Mouse (Mus musculus) liver, adult 2 months (tissue): ENCODE measurements around the gene Rab4a. TPM values are rescaled to one million over a fixed set of nuclear protein-coding genes. Genes with fewer than 3 reads are reported as not detected.
A peak's percentile ranks its signal among the peaks of the same experiment; 100 is the strongest.

Experiments
- DNase-seq: peaks from one replicate; pipeline ENCODE4 v3.0.0-alpha.2; 2011; ENCODE audit warnings: low read depth, low spot score; ENCODE audit errors: extremely low read depth
- H3K27ac ChIP-seq: fragments of 200-500 bp; replicated peaks from 2 replicates; pipeline ENCODE4 v1.5.1; 2012; ENCODE audit warnings: low read depth, mild to moderate bottlenecking, control low read depth, inconsistent platforms, low read length; ENCODE audit not compliant: insufficient read depth
- H3K27me3 ChIP-seq: fragments of 200-500 bp; 2 replicates; pipeline ENCODE4 v1.6.1; 2012; ENCODE audit warnings: mild to moderate bottlenecking, moderate library complexity, low read length, inconsistent platforms; ENCODE audit not compliant: control insufficient read depth, insufficient read depth
- H3K36me3 ChIP-seq: fragments of 200-500 bp; 2 replicates; pipeline ENCODE4 v1.6.1; 2012; ENCODE audit warnings: low read length, inconsistent platforms; ENCODE audit not compliant: control insufficient read depth, insufficient read depth
- H3K4me1 ChIP-seq: fragments of 200-500 bp; 2 replicates; pipeline ENCODE4 v1.6.1; 2011; ENCODE audit warnings: low read length; ENCODE audit not compliant: control insufficient read depth, insufficient read depth
- H3K4me3 ChIP-seq: fragments of 200-500 bp; 2 replicates; pipeline ENCODE4 v1.5.1; 2011; ENCODE audit warnings: low read depth, mild to moderate bottlenecking, control low read depth, low read length, moderate library complexity; ENCODE audit not compliant: insufficient read depth
- H3K79me2 ChIP-seq: fragments of 200-500 bp; 2 replicates; pipeline ENCODE4 v1.6.1; 2012; ENCODE audit warnings: inconsistent platforms, mild to moderate bottlenecking, low read length, moderate library complexity; ENCODE audit not compliant: control insufficient read depth, insufficient read depth
- H3K9ac ChIP-seq: fragments of 200-500 bp; 2 replicates; pipeline ENCODE4 v1.6.1; 2012; ENCODE audit warnings: low read depth, mild to moderate bottlenecking, control low read depth, inconsistent platforms, low read length
- CTCF ChIP-seq: fragments of 200-500 bp; IDR thresholded peaks from 2 replicates; pipeline ENCODE4 v1.5.1; 2011; ENCODE audit warnings: low read depth, low read length, control low read depth
- POLR2A ChIP-seq: fragments of 200-500 bp; IDR thresholded peaks from 2 replicates; pipeline ENCODE4 v1.6.1; 2011; ENCODE audit warnings: low read length, control low read depth; ENCODE audit not compliant: insufficient read depth; ENCODE audit errors: extremely low read depth
- WGBS: fragments of 180-500 bp; shearing (Covaris S2); methylation state at CpG from one replicate; pipeline ENCODE4 v1.1.7; 2018; 5-methylcytosine and 5-hydroxymethylcytosine counted together
- polyA plus RNA-seq: library from polyadenylated mRNA; depleted of rRNA; stranded (reverse); fragments of >200 nt; gene quantifications from 2 replicates; pipeline ENCODE4 v1.2.3, GENCODE M21; 2012
- total RNA-seq: library from RNA; depleted of rRNA; stranded (reverse); fragments of >200 nt; gene quantifications from 2 replicates; pipeline ENCODE4 v1.2.3, GENCODE M21; 2014

Gene Rab4a
- total and polyA plus RNA-seq, 2 experiments, result 15.4 to 24.4 TPM

DNA sequence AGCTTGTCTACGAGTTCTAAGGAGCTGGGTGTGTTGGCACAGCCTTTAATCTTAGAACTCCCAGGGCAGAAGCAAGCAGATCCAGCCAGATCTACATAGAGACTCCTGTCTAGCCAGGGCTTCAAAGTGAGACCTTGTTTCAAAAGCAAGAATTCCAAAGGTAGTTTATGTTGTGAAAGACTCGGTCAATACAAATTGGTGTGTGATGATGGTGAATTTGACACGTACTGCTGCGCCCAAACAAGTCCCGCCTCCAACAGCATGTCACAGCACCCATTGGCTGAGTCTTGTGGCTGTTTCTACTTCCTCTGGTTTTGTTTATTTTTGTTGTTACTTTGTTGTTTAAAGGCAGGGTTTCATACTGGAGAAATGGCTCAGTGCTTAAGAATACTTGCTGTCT, 6.4 kb downstream of the Rab4a start:
- H3K79me2 ChIP-seq, result peaks cover 43% of the 10 kb centered on the region
- DNase-seq, result peak; percentile 98
- no peaks in the 10 kb centered on the region for H3K27me3 ChIP-seq
- no peak overlapping the region for H3K4me3 ChIP-seq
- WGBS, result 21% methylated on average over 5 of the region's 5 CpGs
- H3K9ac ChIP-seq, result no peak overlapping the region
- H3K27ac ChIP-seq, result peak overlapping the region; percentile 91
- H3K36me3 ChIP-seq, result no peaks in the 10 kb centered on the region
- peaks cover 47% of the 10 kb centered on the region for H3K4me1 ChIP-seq
- TF ChIP-seq CTCF (no peak), POLR2A (no peak)

GRCm38 (mm10) chr8:123813173-123813891, 7.5 kb downstream of the Rab4a start:
- TF ChIP-seq POLR2A (0 out of 2 replicates have a peak, but pooled peaks have one; percentile 16), CTCF (no peak)
- peak overlapping the region; percentile 34; the same call in 1 of the 2 replicates for H3K4me3 ChIP-seq
- peak overlapping the region; percentile 91 for H3K27ac ChIP-seq
- H3K4me1 ChIP-seq, result peaks cover 41% of the 10 kb centered on the region
- peak overlapping the region; percentile 50 for H3K9ac ChIP-seq
- no peaks in the 10 kb centered on the region for H3K36me3 ChIP-seq
- H3K79me2 ChIP-seq, result peaks cover 48% of the 10 kb centered on the region
- whole genome bisulfite sequencing, result 23% methylated on average over 16 of the region's 16 CpGs
- no peaks in the 10 kb centered on the region for H3K27me3 ChIP-seq
- DNase-seq, result peak; percentile 95

GRCm38 (mm10) chr8:123813892-123814266, 8.1 kb downstream of the Rab4a start:
- Histone ChIP-seq H3K9ac (peak overlapping the region; percentile 50), H3K36me3 (no peaks in the 10 kb centered on the region), H3K4me3 (peak overlapping the region; percentile 34; the same call in 1 of the 2 replicates), H3K4me1 (peaks cover 44% of the 10 kb centered on the region), H3K79me2 (peaks cover 51% of the 10 kb centered on the region), H3K27me3 (no peaks in the 10 kb centered on the region), H3K27ac (peak overlapping the region; percentile 91)
- TF ChIP-seq CTCF (no peak), POLR2A (no peak)
- WGBS, result 30% methylated on average over 4 of the region's 4 CpGs
- no peak for DNase-seq

DNA sequence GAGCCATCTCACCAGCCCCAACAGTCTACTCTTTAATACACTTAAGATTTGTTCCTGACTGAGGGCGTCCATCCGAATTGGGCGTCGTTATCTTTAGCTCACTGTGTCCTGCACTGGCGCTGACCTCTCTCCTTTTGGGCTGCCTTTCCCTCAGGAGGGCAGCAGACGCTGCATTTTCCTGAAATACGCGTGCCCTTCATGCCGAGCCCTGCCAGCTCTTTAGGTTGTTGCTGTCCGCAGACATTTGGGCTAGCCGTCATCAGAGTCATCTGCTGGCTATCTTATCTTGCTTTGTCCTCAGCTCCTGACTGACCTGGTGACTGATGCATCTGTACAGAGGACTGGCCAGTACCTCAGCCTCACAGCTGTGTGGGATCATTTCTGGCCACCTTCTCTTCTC, 9.5 kb downstream of the Rab4a start:
- no peak overlapping the region for H3K4me3 ChIP-seq
- no peak overlapping the region for H3K9ac ChIP-seq
- H3K27ac ChIP-seq, result no peak overlapping the region
- no peak for DNase-seq
- H3K4me1 ChIP-seq, result peaks cover 45% of the 10 kb centered on the region
- no peak for TF ChIP-seq CTCF
- no peak for TF ChIP-seq POLR2A
- H3K36me3 ChIP-seq, result no peaks in the 10 kb centered on the region
- H3K79me2 ChIP-seq, result peaks cover 42% of the 10 kb centered on the region
- H3K27me3 ChIP-seq, result no peaks in the 10 kb centered on the region
- 83% methylated on average over 11 of the region's 11 CpGs for WGBS

DNA sequence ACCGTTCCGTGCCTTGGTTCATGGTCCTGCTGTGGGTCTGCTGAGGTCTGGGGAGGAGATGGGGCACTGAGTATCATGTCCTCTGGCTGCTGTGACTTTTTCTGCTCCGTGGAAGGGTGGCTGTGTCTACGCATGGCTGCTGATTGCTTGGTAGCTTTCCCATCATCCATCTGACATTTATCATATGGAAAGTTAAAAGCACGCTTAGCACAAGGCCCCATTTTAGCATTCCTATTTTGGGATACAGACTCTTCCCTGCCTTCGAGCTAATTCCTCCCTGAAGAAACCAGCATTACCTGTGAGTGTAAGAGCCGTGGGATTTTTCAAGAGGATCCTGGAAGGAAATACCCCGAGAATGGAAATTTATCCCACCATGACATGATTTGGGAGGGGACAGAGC, 11.2 kb downstream of the Rab4a start:
- no peak overlapping the region for H3K9ac ChIP-seq
- H3K79me2 ChIP-seq, result peaks cover 36% of the 10 kb centered on the region; the same call in 1 of the 2 replicates
- H3K36me3 ChIP-seq, result no peaks in the 10 kb centered on the region
- TF ChIP-seq POLR2A (no peak), CTCF (no peak)
- H3K4me1 ChIP-seq, result peaks cover 45% of the 10 kb centered on the region
- no peak overlapping the region for H3K4me3 ChIP-seq
- 77% methylated on average over 8 of the region's 8 CpGs for WGBS
- DNase-seq, result no peak
- no peaks in the 10 kb centered on the region for H3K27me3 ChIP-seq
- H3K27ac ChIP-seq, result 0 out of 2 replicates have a peak overlapping the region, but pooled peaks have one; percentile 4

DNA sequence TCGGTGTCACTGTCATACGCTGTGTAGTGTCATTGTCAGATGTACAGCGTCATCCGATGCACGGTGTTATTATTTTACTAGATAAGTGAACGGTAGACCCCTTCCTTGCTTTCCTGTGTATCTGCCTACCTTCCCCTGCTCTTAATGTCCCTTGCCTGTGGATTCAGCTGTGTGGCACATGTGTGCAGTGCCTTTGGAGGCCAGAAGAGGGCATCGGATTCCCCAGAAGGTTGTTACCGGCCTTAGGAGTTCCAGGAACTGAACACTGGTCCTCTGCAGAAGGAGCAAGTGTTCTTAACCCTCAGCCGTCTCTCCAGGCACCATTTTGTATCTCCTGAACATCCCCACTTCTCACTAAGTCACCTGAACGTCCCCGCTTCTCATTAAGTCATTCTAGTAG, 12.0 kb downstream of the Rab4a start:
- DNase-seq, result no peak
- no peak overlapping the region for H3K27ac ChIP-seq
- H3K27me3 ChIP-seq, result no peaks in the 10 kb centered on the region
- H3K9ac ChIP-seq, result no peak overlapping the region
- H3K4me1 ChIP-seq, result peaks cover 44% of the 10 kb centered on the region
- H3K79me2 ChIP-seq, result peaks cover 36% of the 10 kb centered on the region; the same call in 1 of the 2 replicates
- no peaks in the 10 kb centered on the region for H3K36me3 ChIP-seq
- no peak overlapping the region for H3K4me3 ChIP-seq
- WGBS, result 93% methylated on average over 11 of the region's 11 CpGs
- TF ChIP-seq CTCF (peak; percentile 46), POLR2A (no peak)
